Mouse (Mus musculus) gastrocnemius, postnatal 10 days (tissue): ENCODE data around the gene Mea1. TPM values are rescaled to one million over a fixed set of nuclear protein-coding genes. Genes with fewer than 3 reads are reported as not detected.

Experiments used
- DNase-seq: peaks from one replicate; pipeline ENCODE4 v3.0.0; 2021; ENCODE audit warnings: mixed read lengths
- total RNA-seq, 2 experiments: library from RNA; stranded (reverse); gene quantifications; 2 replicates each; pipeline ENCODE4 v1.2.3; 2021

The Mea1 gene
- total RNA-seq, 2 experiments from 2014 or later, result 70.0 to 81.0 TPM

GRCm38 (mm10) chr17:46704887-46705835 is 26.6 kb downstream of the Mea1 start, which contains the start of gene Ppp2r5d:
TSS of gene Ppp2r5d (minus strand) at chr17:46705111.
- peak; percentile 92 for DNase-seq

GRCm38 (mm10) chr17:46706375-46707089 is 27.9 kb downstream of the Mea1 start:
- no peak for DNase-seq

DNA sequence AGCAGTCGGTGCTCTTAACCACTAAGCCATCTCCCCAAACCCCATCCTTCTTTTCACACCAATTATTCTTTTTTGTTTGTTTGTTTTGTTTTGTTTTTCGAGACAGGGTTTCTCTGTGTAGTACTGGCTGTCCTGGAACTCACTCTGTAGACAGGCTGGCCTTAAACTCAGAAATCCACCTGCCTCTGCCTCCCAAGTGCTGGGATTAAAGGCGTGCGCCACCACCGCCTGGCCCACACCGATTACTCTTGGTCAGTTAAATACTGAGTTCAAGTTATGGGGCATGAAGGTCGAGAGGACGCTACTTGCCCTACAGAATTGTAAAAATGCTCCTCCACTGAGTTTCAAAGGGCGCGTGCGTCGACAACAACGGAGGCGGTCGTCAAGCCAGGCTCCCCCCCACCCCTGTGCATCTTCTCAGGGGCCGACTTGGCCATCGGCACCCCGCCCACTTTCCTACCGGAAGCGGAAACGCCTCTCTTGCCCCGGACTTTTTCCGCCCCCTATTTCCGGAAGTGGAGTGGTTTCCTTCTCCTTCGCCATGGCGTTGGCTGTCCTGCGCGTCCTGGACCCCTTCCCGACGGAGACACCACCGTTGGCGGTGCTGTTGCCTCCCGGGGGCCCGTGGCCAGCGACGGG is 32.5 kb downstream of the Mea1 start, which contains the start of gene Pex6:
Pex6 (plus strand) TSS at position 505 of the 639 bp plus-strand sequence.
- peak; percentile 96 for DNase-seq

- peak; percentile 73 for DNase-seq
Measured at GRCm38 (mm10) chr17:46711612-46712271, 33.1 kb downstream of the Mea1 start.

DNA sequence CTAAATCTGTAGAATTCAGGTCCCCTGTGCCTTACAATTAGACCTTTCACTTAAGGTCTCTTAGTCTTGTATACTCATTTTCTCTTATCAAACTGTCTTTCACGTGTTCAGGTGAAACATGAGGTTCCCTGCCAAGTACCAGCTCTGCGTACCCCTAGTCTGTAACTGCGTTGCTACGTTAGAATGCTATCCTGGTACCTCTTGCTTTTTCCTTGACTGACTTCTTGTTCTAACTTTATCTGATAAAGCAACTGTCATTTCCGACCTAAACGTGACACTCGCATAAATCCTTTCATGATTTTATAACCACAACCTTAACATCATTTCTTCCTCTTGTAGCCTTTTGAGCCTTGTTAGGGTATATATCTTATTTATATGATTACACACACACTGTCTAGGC is 33.8 kb downstream of the Mea1 start:
- no peak for DNase-seq

GRCm38 (mm10) chr17:46713849-46714248 is 35.3 kb downstream of the Mea1 start:
- DNase-seq, result no peak

GRCm38 (mm10) chr17:46714756-46715481 is 36.3 kb downstream of the Mea1 start:
- no peak for DNase-seq

DNA sequence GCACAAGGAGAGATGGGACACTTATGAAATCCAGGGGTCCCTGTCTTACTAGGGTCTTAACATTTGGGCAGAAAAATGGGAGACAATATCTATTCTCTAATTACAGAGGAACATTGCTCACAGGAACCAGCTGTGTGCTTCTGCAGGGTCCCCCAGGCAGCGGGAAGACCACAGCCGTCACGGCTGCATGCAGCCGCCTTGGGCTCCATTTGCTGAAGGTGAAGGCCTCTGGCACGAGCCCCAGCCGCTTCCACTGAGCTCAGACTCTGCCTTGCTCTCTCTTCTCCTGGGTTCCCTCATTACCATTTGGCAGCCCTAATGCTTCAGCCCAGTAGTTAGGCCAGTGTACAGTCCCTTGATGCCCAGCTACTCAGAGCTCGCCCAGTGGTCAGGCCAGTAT is 42.5 kb downstream of the Mea1 start:
- no peak for DNase-seq

DNA sequence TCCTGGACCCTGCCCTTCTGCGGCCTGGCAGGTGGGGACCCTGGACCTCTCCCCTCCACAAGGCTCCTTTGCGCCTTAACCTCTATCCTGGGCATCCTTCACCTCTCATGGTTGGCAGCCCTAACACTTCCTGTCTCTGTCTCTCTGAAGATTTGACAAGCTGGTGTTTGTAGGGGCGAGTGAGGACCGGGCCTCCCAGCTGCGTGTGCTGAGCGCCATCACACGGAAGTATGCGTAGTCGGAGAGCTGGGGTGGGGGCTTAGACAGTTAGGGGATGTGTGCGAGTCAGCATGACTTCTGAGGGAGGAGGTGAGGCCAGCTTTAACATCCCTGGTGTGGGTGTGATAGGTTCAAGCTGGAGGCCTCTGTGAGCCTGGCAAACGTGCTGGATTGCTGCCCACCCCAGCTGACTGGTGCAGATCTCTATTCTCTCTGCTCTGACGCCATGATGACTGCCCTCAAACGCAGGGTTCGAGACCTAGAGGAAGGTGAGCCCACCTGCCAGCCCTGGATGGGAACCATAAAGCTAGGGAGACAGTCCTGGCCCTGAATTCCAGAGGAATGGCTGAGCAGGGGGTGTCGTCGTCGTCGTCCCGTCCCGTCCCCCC is 46.0 kb downstream of the Mea1 start:
- no peak for DNase-seq

DNA sequence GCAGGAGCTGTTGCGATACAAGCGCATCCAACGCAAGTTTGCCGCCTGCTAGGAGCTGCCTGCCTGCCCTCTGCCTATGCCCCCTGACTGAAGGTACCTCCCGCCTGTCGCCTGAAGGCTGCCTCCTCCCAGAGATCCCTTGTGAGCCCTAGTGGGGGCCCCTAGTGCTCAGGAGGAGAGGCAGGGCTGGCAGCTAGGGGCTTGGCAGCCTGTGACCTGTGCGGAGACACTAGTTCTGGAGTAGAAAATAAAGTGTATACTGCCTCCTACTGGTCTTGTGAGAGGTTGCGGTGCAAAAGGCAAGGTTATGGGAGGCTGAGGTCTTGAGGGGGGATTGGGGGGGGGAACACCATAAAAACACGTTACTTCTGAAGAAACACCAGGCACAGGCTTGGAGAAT is 46.7 kb downstream of the Mea1 start:
- DNase-seq, result no peak

GRCm38 (mm10) chr17:46725731-46726645 is 47.4 kb downstream of the Mea1 start:
- DNase-seq, result no peak

DNA sequence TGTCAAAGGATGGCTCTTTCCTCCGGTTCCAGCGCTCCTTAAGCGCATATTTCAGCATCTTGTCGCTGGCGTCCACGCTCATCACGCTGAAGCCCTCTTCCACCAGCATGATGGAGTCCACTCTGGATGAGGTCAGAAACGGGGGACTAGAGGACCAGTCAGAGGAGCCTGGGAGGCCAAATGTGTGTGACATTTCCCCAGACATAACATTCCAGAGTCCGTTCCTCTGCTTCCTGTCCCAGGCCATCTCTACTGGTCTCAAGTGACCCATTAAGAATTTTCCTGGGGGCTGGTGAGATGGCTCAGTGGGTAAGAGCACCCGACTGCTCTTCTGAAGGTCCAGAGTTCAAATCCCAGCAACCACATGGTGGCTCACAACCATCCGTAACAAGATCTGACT is 48.7 kb downstream of the Mea1 start:
- no peak for DNase-seq

DNA sequence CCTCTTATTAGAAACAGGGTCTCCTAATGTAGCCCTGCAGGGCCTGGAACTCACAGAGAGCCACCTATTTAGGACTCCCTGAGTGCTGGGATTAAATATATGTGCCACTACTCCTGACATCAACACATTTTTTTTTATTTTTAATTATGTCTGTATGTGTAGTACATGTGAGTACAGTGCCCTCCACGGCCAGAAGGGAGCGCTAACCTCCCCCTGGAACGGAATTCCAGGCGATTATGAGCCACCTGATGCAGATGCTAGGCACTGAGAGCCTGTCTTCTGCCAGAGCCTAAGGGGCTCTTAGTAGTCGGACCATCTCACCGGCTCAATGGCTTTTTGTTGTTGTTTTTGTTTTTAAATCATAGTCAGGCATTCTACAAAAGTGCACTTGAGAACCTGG is 49.4 kb downstream of the Mea1 start:
- DNase-seq, result no peak

GRCm38 (mm10) chr17:46728496-46728895 is 49.9 kb downstream of the Mea1 start:
- DNase-seq, result no peak

DNA sequence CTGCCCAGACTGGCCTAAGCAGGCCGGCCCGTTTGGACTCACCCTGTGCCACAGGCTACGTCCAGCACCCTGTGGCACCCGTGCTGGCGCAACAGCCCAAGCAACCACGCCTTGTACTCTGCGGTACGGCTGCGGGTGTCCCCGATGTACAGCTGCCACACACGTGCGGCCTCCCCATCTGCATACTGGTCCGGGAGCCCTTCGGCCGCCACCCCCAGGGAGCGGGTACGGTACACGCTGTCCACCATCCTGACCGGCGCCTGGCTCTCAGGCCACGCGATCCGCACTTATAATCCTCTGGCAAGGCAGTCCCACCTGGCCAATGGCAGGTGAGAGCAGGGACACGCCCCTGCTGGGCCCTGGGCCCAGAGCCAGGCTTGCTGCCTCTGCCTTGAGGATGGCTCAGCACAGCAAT is 50.3 kb downstream of the Mea1 start, which contains the start of gene Gnmt:
Gnmt (minus strand) TSS at position 265 of the 415 bp plus-strand sequence.
- no peak for DNase-seq
